Mouse (Mus musculus): Measurements from ENCODE around the gene Pym1.

Pym1 gene

GRCm38 (mm10) chr10:128744680-128745601, 2.7 kb upstream of the Pym1 start, which contains the start of gene Dgka:
Dgka (minus strand) TSS chr10:128744855.
- DNase-seq (ENCODE audit: low spot score in 2 of 2): peak; percentile 49 to 70

GRCm38 (mm10) chr10:128745946-128746613, 1.6 kb upstream of the Pym1 start:
- peak; percentile 59 to 73 for DNase-seq (ENCODE audit: low spot score in 2 of 2)

- DNase-seq (ENCODE audit: low spot score in 2 of 2): no peak
These were observed 580 bp upstream of the Pym1 start for GRCm38 (mm10) chr10:128746972-128747645.

GRCm38 (mm10) chr10:128748252-128748864, 669 bp downstream of the Pym1 start:
- peak; percentile 72 to 86 for DNase-seq (ENCODE audit: low spot score in 2 of 2)

GRCm38 (mm10) chr10:128772895-128773294, 25.2 kb downstream of the Pym1 start:
- DNase-seq (ENCODE audit: low spot score in 2 of 2): no peak

- DNase-seq (ENCODE audit: low spot score in 2 of 2): no peak
These were observed 26.0 kb downstream of the Pym1 start for GRCm38 (mm10) chr10:128773685-128774084.

GRCm38 (mm10) chr10:128778441-128778840, 30.8 kb downstream of the Pym1 start:
- DNase-seq (ENCODE audit: low spot score in 2 of 2): no peak

- peak in 1 of 2 experiments; percentile 40 for DNase-seq (ENCODE audit: low spot score in 2 of 2)
These were observed 31.5 kb downstream of the Pym1 start for GRCm38 (mm10) chr10:128779011-128779795.

- DNase-seq (ENCODE audit: low spot score in 2 of 2): no peak
These were observed 32.5 kb downstream of the Pym1 start for GRCm38 (mm10) chr10:128780200-128780599.

- no peak for DNase-seq (ENCODE audit: low spot score in 2 of 2)
These were observed 42.9 kb downstream of the Pym1 start, which contains the start of gene Mmp19 for GRCm38 (mm10) chr10:128790398-128791124. Mmp19 (plus strand) TSS chr10:128790910.

- no peak for DNase-seq (ENCODE audit: low spot score in 2 of 2)
These were observed 44.4 kb downstream of the Pym1 start for GRCm38 (mm10) chr10:128792041-128792440.

GRCm38 (mm10) chr10:128793258-128793657, 45.6 kb downstream of the Pym1 start:
- no peak for DNase-seq (ENCODE audit: low spot score in 2 of 2)

GRCm38 (mm10) chr10:128794391-128794790, 46.7 kb downstream of the Pym1 start:
- no peak for DNase-seq (ENCODE audit: low spot score in 2 of 2)

- DNase-seq (ENCODE audit: low spot score in 2 of 2): no peak
These were observed 47.9 kb downstream of the Pym1 start for GRCm38 (mm10) chr10:128795581-128795980.

- DNase-seq (ENCODE audit: low spot score in 2 of 2): no peak
These were observed 51.0 kb downstream of the Pym1 start for GRCm38 (mm10) chr10:128798676-128799075.

GRCm38 (mm10) chr10:128801981-128802495, 54.3 kb downstream of the Pym1 start:
- DNase-seq (ENCODE audit: low spot score in 2 of 2): no peak

GRCm38 (mm10) chr10:128802956-128803355, 55.3 kb downstream of the Pym1 start:
- DNase-seq (ENCODE audit: low spot score in 2 of 2): no peak

GRCm38 (mm10) chr10:128803361-128803760, 55.7 kb downstream of the Pym1 start:
- DNase-seq (ENCODE audit: low spot score in 2 of 2): no peak

- DNase-seq (ENCODE audit: low spot score in 2 of 2): no peak
These were observed 56.1 kb downstream of the Pym1 start, which contains the start of gene Dnajc14 for GRCm38 (mm10) chr10:128803771-128804270. Dnajc14 (plus strand) TSS chr10:128804062.

Measured in spleen, postnatal 4 days (tissue).